Mouse (Mus musculus) B cell, adult (primary cell): ENCODE data around the gene Olfr1065. TPM values are rescaled to one million over a fixed set of nuclear protein-coding genes. Genes with fewer than 3 reads are reported as not detected.

Source experiments
- total RNA-seq: library from RNA; stranded (reverse); gene quantifications from 4 replicates; pipeline ENCODE4 v1.2.4, GENCODE M21; 2023; ENCODE audit not compliant: inconsistent age

Olfr1065 gene
- not detected in 4 replicates for total RNA-seq

GRCm38 (mm10) chr2:86450491-86450890 lies at the start of gene Olfr1065:
TSS of gene Olfr1065 (minus strand) at chr2:86450591.

GRCm38 (mm10) chr2:86487286-86487685 lies 36.9 kb upstream of the Olfr1065 start, which contains the start of gene Olfr228:
TSS of gene Olfr228 (minus strand) at chr2:86487386.

GRCm38 (mm10) chr2:86456169-86456568 lies 5.8 kb upstream of the Olfr1065 start, which contains the start of gene Olfr1066:
TSS of gene Olfr1066 (minus strand) at chr2:86456269.

GRCm38 (mm10) chr2:86426649-86427048 lies 23.7 kb downstream of the Olfr1065 start, which contains the start of gene Olfr1062:
TSS of gene Olfr1062 (minus strand) at chr2:86426749.

GRCm38 (mm10) chr2:86413950-86414349 lies 36.4 kb downstream of the Olfr1065 start, which contains the start of gene Olfr1061:
TSS of gene Olfr1061 (minus strand) at chr2:86414050.

Other genes with a start within 250 kb of the Olfr1065 start
- gene Olfr1045, start 247.6 kb downstream of the Olfr1065 start, total RNA-seq: not detected in 4 replicates
- not detected in 4 replicates for gene Olfr1046, start 231.3 kb downstream of the Olfr1065 start, total RNA-seq
- not detected in 4 replicates for gene Olfr1047, start 219.2 kb downstream of the Olfr1065 start, total RNA-seq
- gene Olfr1048, start 210.3 kb downstream of the Olfr1065 start, total RNA-seq: not detected in 4 replicates
- not detected in 4 replicates for gene Olfr1049, start 192.3 kb downstream of the Olfr1065 start, total RNA-seq
- not detected in 4 replicates for gene Olfr1051, start 171.5 kb downstream of the Olfr1065 start, total RNA-seq
- not detected in 4 replicates for gene Olfr1052, start 158.1 kb downstream of the Olfr1065 start, total RNA-seq
- not detected in 4 replicates for gene Olfr1053, start 135.3 kb downstream of the Olfr1065 start, total RNA-seq
- gene Olfr1054, start 115.2 kb downstream of the Olfr1065 start, total RNA-seq: not detected in 4 replicates
- gene Olfr1055, start 100.3 kb downstream of the Olfr1065 start, total RNA-seq: not detected in 4 replicates
- not detected in 4 replicates for gene Olfr1056, start 88.1 kb downstream of the Olfr1065 start, total RNA-seq
- not detected in 4 replicates for gene Olfr1057, start 72.2 kb downstream of the Olfr1065 start, total RNA-seq
- not detected in 4 replicates for gene Olfr1058, start 62.0 kb downstream of the Olfr1065 start, total RNA-seq
- gene Olfr1061, start 36.5 kb downstream of the Olfr1065 start, total RNA-seq: not detected in 4 replicates
- not detected in 4 replicates for gene Olfr1062, start 23.8 kb downstream of the Olfr1065 start, total RNA-seq
- not detected in 4 replicates for gene Olfr1066, start 5.7 kb upstream of the Olfr1065 start, total RNA-seq
- gene Olfr228, start 36.8 kb upstream of the Olfr1065 start, total RNA-seq: not detected in 4 replicates
- not detected in 4 replicates for gene Olfr1076, start 57.9 kb upstream of the Olfr1065 start, total RNA-seq
- gene Olfr1079, start 91.9 kb upstream of the Olfr1065 start, total RNA-seq: not detected in 4 replicates
- not detected in 4 replicates for gene Olfr1080, start 107.6 kb upstream of the Olfr1065 start, total RNA-seq
- gene Olfr1082, start 148.4 kb upstream of the Olfr1065 start, total RNA-seq: not detected in 4 replicates
- gene Olfr1084, start 189.1 kb upstream of the Olfr1065 start, total RNA-seq: not detected in 4 replicates
- gene Olfr1085, start 211.4 kb upstream of the Olfr1065 start, total RNA-seq: not detected in 4 replicates
- gene Olfr1086, start 229.5 kb upstream of the Olfr1065 start, total RNA-seq: not detected in 4 replicates
- gene Olfr1087, start 247.8 kb upstream of the Olfr1065 start, total RNA-seq: not detected in 4 replicates